Mouse (Mus musculus): Measurements from ENCODE around the gene Mboat2. TPM values are rescaled to one million over a fixed set of nuclear protein-coding genes. Genes with fewer than 3 reads are reported as not detected.

Gene Mboat2
- total and polyA plus RNA-seq, 3 experiments: 0.20 to 1.6 (median 0.98) TPM

DNA sequence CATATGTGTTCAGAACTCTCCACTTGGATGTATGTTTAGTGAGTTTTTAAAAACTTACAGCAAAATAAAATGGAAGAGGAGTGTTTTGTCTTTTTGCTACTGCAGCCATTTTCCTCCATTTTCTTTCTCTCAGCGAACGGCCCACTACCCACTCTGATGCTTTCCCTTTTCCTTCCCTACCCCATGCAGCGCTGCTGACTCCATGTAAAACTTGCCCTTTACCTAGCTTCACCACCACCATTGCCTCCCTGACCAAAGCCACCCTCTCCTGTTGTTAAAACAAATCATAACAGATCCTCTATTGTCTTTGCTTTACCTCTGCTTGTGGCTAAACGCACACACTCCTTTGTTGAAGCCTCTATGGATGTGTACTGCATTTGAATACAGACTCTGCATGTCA lies 164.7 kb downstream of the Mboat2 start:
- no peaks in the 10 kb centered on the region for H3K9me3 ChIP-seq (replicated peaks)
- H3K27me3 ChIP-seq (ENCODE audit: insufficient read depth, low read length): no peaks in the 10 kb centered on the region
- no peak for TF ChIP-seq GATA2 (IDR thresholded peaks at IDR 0.05; ENCODE audit: borderline replicate concordance, low read depth, low read length)
- H3K36me3 ChIP-seq (replicated peaks): peaks cover 93% of the 10 kb centered on the region
- H3K4me3 ChIP-seq (ENCODE audit: low read depth, low read length): no peak overlapping the region
- H3K4me1 ChIP-seq (ENCODE audit: insufficient read depth, low read depth, low read length): peaks cover 3% of the 10 kb centered on the region; the same call in 1 of the 2 replicates
- ATAC-seq (ENCODE audit: extremely low read depth, insufficient number of reproducible peaks, low FRiP score, poor library complexity, severe bottlenecking) (no peak), DNase-seq (ENCODE audit: low spot score) (no peak)

DNA sequence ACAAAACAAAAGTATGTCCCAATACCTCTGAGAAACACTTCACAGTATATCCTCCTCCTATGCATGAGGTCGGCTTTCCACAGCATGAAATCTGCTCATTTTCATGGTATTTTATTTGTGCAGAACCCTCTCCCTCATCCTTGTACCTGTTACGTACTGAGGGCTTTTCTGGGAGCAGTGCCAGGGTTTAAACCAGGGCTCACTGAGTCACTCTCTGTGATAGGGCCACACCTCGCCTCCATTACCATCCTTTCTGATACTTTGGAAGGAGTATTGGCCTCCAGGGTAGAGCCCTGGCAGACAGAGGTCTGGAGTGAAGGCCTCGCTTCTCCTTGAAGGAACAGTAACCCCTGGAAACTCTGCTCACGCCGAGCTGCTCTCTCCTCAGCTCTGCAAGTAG lies 174.7 kb downstream of the Mboat2 start:
- Histone ChIP-seq H3K4me3 (ENCODE audit: low read depth, low read length) (no peak overlapping the region), H3K9me3 (replicated peaks) (no peaks in the 10 kb centered on the region), H3K36me3 (replicated peaks) (peaks cover 87% of the 10 kb centered on the region), H3K27me3 (ENCODE audit: insufficient read depth, low read length) (no peaks in the 10 kb centered on the region), H3K4me1 (ENCODE audit: insufficient read depth, low read depth, low read length) (no peaks in the 10 kb centered on the region)
- DNase-seq (ENCODE audit: low spot score) (no peak), ATAC-seq (ENCODE audit: extremely low read depth, insufficient number of reproducible peaks, low FRiP score, poor library complexity, severe bottlenecking) (no peak)
- no peak for TF ChIP-seq CTCF (IDR thresholded peaks at IDR 0.05; ENCODE audit: low read depth, low read length)
- no peak for TF ChIP-seq TAL1 (conservative IDR thresholded peaks at IDR 0.05; ENCODE audit: low read depth, low read length)
- no peak for TF ChIP-seq GATA2 (IDR thresholded peaks at IDR 0.05; ENCODE audit: borderline replicate concordance, low read depth, low read length)
- no peak for TF ChIP-seq GATA1 (IDR thresholded peaks at IDR 0.05; ENCODE audit: borderline replicate concordance, low read length)
- no peak for TF ChIP-seq POLR2AphosphoS5 (IDR thresholded peaks at IDR 0.05; ENCODE audit: insufficient replicate concordance, low read depth, low read length)

DNA sequence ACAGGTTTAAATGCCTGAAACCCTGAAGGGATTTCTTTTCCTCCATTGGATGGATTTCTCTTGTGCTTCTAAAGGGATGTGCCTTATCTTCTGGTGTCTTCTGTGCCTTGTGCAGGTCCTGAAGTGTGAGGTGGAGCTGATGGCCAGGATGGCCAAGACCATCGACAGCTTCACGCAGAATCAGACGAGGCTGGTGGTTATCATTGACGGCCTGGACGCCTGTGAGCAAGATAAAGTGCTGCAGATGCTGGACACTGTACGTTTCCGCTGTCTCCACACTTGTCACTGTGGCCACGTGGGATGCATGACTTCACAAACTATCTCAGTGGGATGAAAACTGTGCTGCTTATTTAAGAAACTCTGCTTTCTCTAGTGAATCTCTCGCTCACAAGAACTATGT lies 179.3 kb downstream of the Mboat2 start:
- DNase-seq (ENCODE audit: low spot score): no peak
- ATAC-seq (ENCODE audit: extremely low read depth, insufficient number of reproducible peaks, low FRiP score, poor library complexity, severe bottlenecking): no peak
- H3K27me3 ChIP-seq (ENCODE audit: insufficient read depth, low read length): no peaks in the 10 kb centered on the region

DNA sequence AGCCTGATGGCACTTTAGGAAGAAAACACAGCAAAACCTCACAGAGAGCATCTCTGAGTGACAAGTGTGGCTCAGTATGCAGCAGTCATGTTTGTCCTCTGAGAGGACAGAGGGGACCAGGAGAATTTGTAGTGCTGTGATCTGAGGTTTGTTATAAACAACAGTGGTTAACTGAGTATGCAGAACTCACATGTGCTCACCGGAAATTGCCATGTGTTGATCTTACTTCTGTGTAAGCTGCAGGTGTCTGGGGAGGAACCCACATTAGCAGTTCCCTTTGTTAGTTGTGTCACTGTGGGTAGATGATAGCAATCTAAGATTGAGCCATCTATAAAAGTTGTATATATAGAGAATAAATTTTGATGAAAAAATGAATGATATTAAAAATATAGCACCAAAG lies 179.7 kb downstream of the Mboat2 start:
- TF ChIP-seq GATA2 (IDR thresholded peaks at IDR 0.05; ENCODE audit: borderline replicate concordance, low read depth, low read length): no peak
- no peak for TF ChIP-seq CTCF (IDR thresholded peaks at IDR 0.05; ENCODE audit: low read depth, low read length)
- no peak for TF ChIP-seq POLR2AphosphoS5 (IDR thresholded peaks at IDR 0.05; ENCODE audit: insufficient replicate concordance, low read depth, low read length)
- TF ChIP-seq TAL1 (conservative IDR thresholded peaks at IDR 0.05; ENCODE audit: low read depth, low read length): no peak
- TF ChIP-seq GATA1 (IDR thresholded peaks at IDR 0.05; ENCODE audit: borderline replicate concordance, low read length): no peak
- no peak for DNase-seq (ENCODE audit: low spot score)
- Histone ChIP-seq H3K4me1 (ENCODE audit: insufficient read depth, low read depth, low read length) (peaks cover 3% of the 10 kb centered on the region; the same call in 1 of the 2 replicates), H3K36me3 (replicated peaks) (peaks cover 88% of the 10 kb centered on the region), H3K4me3 (ENCODE audit: low read depth, low read length) (no peak overlapping the region), H3K27me3 (ENCODE audit: insufficient read depth, low read length) (no peaks in the 10 kb centered on the region), H3K9me3 (replicated peaks) (no peaks in the 10 kb centered on the region)
- ATAC-seq (ENCODE audit: extremely low read depth, insufficient number of reproducible peaks, low FRiP score, poor library complexity, severe bottlenecking): no peak

More for the DNA sequence above, 179.3 kb downstream of the Mboat2 start:
- no peak overlapping the region for H3K4me3 ChIP-seq (ENCODE audit: low read depth, low read length)
- H3K4me1 ChIP-seq (ENCODE audit: insufficient read depth, low read depth, low read length): peaks cover 3% of the 10 kb centered on the region; the same call in 1 of the 2 replicates
- TF ChIP-seq TAL1 (conservative IDR thresholded peaks at IDR 0.05; ENCODE audit: low read depth, low read length): no peak
- TF ChIP-seq GATA1 (IDR thresholded peaks at IDR 0.05; ENCODE audit: borderline replicate concordance, low read length): no peak
- no peak for TF ChIP-seq POLR2AphosphoS5 (IDR thresholded peaks at IDR 0.05; ENCODE audit: insufficient replicate concordance, low read depth, low read length)
- TF ChIP-seq GATA2 (IDR thresholded peaks at IDR 0.05; ENCODE audit: borderline replicate concordance, low read depth, low read length): no peak
- no peak for TF ChIP-seq CTCF (IDR thresholded peaks at IDR 0.05; ENCODE audit: low read depth, low read length)
- H3K9me3 ChIP-seq (replicated peaks): no peaks in the 10 kb centered on the region
- H3K36me3 ChIP-seq (replicated peaks): peaks cover 88% of the 10 kb centered on the region

DNA sequence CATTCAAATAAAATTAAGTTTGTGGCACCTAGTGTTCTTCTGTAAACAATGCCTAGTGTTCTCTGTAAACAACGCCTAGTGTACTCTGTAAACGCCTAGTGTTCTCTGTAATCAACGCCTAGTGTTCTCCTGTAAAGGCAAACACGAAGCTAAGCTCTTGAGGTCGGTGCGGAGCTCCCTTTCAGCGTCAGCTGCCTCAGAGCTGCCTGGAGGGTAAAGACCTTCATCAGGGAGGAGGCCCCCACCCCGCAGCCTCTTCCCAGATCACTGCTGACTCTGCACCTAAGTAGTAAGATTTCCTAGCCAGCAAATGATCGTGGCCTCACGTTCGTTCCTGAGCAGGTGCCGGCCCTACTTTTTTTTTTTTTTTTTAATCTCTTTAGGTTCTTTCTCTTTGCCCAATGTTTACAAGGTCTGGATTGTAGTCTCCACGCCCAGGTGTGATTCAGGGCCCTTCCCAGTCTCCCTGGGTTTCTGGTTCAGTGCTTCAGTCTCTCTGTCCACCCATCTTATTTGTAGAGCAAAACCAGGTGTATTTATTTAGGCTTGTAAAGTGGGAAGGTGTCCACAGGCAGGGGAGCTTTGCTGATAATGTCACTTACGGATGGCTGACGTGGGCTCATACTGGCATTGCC lies 181.2 kb downstream of the Mboat2 start:
- Histone ChIP-seq H3K36me3 (replicated peaks) (peaks cover 91% of the 10 kb centered on the region), H3K27me3 (ENCODE audit: insufficient read depth, low read length) (no peaks in the 10 kb centered on the region), H3K9me3 (replicated peaks) (no peaks in the 10 kb centered on the region), H3K4me3 (ENCODE audit: low read depth, low read length) (no peak overlapping the region), H3K4me1 (ENCODE audit: insufficient read depth, low read depth, low read length) (peaks cover 3% of the 10 kb centered on the region; the same call in 1 of the 2 replicates)
- ATAC-seq (ENCODE audit: extremely low read depth, insufficient number of reproducible peaks, low FRiP score, poor library complexity, severe bottlenecking) (no peak), DNase-seq (ENCODE audit: low spot score) (no peak)
- TF ChIP-seq TAL1 (conservative IDR thresholded peaks at IDR 0.05; ENCODE audit: low read depth, low read length): no peak
- TF ChIP-seq POLR2AphosphoS5 (IDR thresholded peaks at IDR 0.05; ENCODE audit: insufficient replicate concordance, low read depth, low read length): no peak
- no peak for TF ChIP-seq CTCF (IDR thresholded peaks at IDR 0.05; ENCODE audit: low read depth, low read length)
- TF ChIP-seq GATA2 (IDR thresholded peaks at IDR 0.05; ENCODE audit: borderline replicate concordance, low read depth, low read length): no peak

DNA sequence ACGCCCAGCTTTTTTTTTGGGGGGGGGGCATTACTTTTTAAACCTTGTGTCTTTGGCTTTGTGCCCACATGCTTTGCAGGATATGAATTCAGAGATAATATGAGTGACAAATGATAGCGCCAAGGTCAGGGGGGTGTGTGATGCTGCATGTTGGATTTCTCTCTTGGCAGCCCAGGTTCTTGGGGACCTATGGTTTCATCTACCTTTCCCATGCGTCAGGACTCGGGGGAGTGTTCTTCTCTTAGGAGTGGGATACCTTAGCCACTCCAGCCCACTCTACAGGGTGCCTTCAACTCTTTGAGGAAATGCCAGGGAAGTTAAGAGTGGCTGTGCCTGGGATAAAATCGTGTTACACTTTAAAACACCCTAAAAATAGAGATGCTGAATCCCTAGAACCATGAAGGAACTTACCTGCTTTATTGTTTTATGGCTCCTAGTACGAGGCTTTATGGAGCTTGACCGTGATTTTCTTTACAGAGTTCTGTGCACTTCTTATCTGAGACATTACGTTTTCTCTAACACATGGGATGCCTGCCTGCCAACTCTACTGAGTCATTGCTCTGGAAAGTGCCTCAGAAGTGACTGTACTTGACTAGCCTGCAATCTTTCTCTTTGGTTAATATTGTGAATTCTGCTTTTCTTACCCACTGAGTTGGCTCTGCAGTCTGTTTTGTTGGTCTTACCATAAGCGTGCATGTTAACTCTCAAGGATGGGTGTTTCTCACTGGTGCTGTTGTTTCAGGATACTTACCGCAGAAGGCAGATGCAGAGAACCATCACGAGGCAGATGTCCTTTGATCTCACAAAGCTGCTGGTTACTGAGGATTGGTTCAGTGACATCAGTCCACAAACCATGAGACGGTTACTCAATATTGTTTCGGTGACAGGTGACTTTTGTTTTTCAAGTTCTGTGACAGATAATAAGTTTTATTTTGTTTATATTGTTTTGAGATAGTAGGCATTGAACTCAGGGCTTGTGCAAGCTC lies 182.2 kb downstream of the Mboat2 start:
- DNase-seq (ENCODE audit: low spot score) (no peak), ATAC-seq (ENCODE audit: extremely low read depth, insufficient number of reproducible peaks, low FRiP score, poor library complexity, severe bottlenecking) (no peak)
- TF ChIP-seq GATA2 (IDR thresholded peaks at IDR 0.05; ENCODE audit: borderline replicate concordance, low read depth, low read length) (no peak), GATA1 (IDR thresholded peaks at IDR 0.05; ENCODE audit: borderline replicate concordance, low read length) (no peak), TAL1 (conservative IDR thresholded peaks at IDR 0.05; ENCODE audit: low read depth, low read length) (no peak), POLR2AphosphoS5 (IDR thresholded peaks at IDR 0.05; ENCODE audit: insufficient replicate concordance, low read depth, low read length) (no peak), CTCF (IDR thresholded peaks at IDR 0.05; ENCODE audit: low read depth, low read length) (no peak)
- Histone ChIP-seq H3K4me3 (ENCODE audit: low read depth, low read length) (no peak overlapping the region), H3K4me1 (ENCODE audit: insufficient read depth, low read depth, low read length) (peaks cover 3% of the 10 kb centered on the region; the same call in 1 of the 2 replicates), H3K9me3 (replicated peaks) (no peaks in the 10 kb centered on the region), H3K36me3 (replicated peaks) (peaks cover 91% of the 10 kb centered on the region), H3K27me3 (ENCODE audit: insufficient read depth, low read length) (no peaks in the 10 kb centered on the region)

Other genes with a start within 250 kb of the Mboat2 start
- gene Klf11, start 179.6 kb upstream of the Mboat2 start, total RNA-seq (2014; fragmentation: Nextera tagmentation): 16.0 and 18.9 TPM in 2 replicates
- gene Klf11, start 179.6 kb upstream of the Mboat2 start, total RNA-seq (2017): 7.0 and 7.5 TPM in 2 replicates
- gene Klf11, start 179.6 kb upstream of the Mboat2 start, polyA plus RNA-seq (2012): 17.4 and 19.2 TPM in 2 replicates
- 1.2 TPM in 1 of 2 replicates, not detected in the other for gene Cys1, start 149.1 kb upstream of the Mboat2 start, total RNA-seq (2014; fragmentation: Nextera tagmentation)
- gene Cys1, start 149.1 kb upstream of the Mboat2 start, total RNA-seq (2017): 0.12 TPM in 1 of 2 replicates, not detected in the other
- gene Cys1, start 149.1 kb upstream of the Mboat2 start, polyA plus RNA-seq (2012): not detected in 2 replicates
- 330 and 343 TPM in 2 replicates for gene Rrm2, start 122.6 kb upstream of the Mboat2 start, total RNA-seq (2014; fragmentation: Nextera tagmentation)
- 304 and 352 TPM in 2 replicates for gene Rrm2, start 122.6 kb upstream of the Mboat2 start, total RNA-seq (2017)
- 504 and 622 TPM in 2 replicates for gene Rrm2, start 122.6 kb upstream of the Mboat2 start, polyA plus RNA-seq (2012)
- gene Kidins220, start 144.0 kb downstream of the Mboat2 start, total RNA-seq (2014; fragmentation: Nextera tagmentation): 75.4 and 79.5 TPM in 2 replicates
- 69.4 and 88.5 TPM in 2 replicates for gene Kidins220, start 144.0 kb downstream of the Mboat2 start, total RNA-seq (2017)
- gene Kidins220, start 144.0 kb downstream of the Mboat2 start, polyA plus RNA-seq (2012): 38.6 and 42.4 TPM in 2 replicates